Mouse (Mus musculus) thymus, postnatal 25 days (tissue): ENCODE data around the gene Has1.
"Not testable (repeated sequence)": the region's sequence is repeated elsewhere in the genome, so short reads cannot be mapped to it uniquely, and the experiment has no call there.

Source experiments
- DNase-seq: peaks from one replicate; pipeline ENCODE4 v3.0.0; 2022

The Has1 gene

DNA sequence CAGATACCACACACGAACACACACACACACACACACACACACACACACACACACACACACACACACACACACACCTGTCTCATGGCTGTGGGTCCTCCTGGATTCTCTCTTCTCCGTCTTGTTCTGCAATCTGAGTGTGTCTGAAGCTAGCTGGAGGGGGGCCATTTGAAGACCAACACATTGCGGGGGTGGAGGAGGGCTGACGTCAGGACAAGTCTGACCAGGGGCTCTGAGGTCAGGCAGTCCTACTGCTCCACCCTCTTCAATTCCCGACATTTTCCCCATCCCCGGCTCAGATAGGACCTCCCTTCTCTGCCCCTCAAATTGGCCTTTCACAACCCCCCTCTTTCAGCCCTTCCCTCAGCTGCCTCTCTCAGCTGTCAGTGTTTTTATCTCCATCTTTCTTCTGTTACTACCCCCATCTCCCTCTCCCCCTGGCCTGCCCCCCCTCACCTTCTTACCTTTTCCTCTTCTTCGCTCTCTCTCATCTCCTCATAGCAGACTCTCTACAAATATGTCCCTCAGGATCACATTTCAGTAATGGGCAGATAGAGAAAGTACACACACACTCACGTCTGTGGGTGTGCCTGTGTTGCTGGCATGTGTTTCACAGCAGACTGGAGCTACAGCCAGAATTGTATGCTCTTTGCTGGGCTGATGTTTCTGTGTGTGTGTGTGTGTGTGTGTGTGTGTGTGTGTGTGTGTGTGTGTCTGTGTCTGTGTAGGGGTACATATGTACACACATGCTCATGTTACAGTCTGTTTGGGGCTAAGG, at the start of gene Has1:
Gene Has1 (minus strand): TSS at position 142 of the 775 bp plus-strand sequence.
- no peak for DNase-seq

DNA sequence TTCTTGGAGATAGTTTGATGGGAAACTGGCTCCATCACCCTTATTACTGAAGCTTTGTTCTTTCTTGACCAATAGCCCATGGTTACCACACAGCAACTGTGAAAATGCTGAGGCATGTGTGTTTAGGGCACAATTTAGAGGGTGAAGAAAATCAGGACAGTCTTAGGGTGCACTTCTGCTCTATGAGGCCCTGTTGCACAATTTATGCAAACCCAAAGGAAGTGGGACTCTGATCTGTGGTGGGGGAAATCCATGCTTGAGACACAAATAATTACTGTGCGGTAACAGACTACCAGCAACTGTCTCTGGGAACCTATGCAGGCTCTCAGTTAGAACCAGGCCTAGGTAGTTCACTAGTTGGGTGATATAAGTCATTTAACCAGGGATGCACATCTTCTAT, 45.8 kb upstream of the Has1 start:
- no peak for DNase-seq

DNA sequence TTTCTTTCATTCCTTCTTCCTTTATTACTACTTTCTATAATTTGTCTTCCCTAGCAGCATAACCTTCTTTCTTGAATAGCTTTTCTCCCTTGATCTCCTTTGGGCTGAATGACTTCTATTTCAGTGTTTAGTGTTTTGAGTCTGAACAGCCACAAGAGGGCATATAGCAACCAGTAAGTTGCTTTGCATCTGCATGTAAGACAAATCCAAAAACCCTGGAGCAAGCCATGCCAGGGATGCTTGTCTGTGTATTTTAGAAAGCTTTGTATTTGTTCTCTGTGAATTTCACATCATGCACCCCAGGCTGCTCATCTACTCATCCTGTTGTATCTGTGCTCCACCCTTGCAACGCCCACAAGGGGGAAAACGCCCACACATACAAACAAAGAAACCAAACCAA, 44.3 kb upstream of the Has1 start:
- no peak for DNase-seq

DNA sequence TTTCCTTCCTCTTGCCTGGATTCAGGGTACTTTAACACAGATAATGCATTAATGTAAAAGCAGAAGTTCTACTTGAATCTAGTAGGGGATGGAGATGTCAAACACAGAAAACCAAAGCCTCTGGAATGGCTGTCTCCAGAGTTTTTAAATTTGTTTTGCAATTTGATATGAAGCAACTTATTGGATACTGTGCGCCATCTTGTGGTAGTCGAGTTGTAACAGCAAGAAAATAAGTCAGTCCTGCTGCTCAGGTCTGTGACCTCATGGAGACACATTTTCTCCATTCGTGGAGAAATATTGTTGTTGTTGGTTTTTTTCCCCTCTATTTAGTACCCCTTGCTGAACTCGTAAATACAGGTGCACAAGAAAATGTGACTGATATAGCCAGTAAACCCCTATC, 41.0 kb upstream of the Has1 start:
- DNase-seq, result no peak

DNA sequence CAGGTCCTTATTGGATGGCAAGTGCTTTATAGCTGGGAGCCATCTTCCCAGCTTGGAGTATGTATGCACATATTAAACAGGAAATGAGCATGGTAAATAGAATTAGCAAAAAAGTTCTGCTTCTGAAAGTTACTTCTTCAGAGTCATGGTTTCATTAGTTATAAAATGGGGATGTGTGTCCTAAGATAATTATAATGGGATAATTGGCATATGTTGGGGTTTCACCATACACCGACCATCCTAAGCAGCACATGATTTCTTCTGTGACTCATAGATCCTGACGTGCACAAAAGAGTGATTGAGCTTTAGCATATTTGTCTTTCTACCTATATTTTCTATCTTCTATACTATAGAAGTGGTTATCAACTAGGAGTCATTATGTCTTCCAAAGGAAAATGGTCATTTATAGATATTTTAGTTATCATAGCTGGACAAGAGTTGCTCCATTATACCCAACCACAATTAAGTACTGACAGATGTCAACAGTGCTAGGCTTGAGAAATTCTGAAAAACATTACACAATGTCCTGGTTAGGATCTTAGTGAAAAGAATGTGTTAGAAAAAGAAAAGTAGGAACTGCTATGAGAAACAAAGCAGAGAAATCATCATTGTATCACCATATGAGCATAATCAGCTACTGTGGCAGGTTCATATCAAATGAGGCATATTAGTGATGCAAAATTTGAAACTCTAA, 34.9 kb upstream of the Has1 start:
- no peak for DNase-seq

DNA sequence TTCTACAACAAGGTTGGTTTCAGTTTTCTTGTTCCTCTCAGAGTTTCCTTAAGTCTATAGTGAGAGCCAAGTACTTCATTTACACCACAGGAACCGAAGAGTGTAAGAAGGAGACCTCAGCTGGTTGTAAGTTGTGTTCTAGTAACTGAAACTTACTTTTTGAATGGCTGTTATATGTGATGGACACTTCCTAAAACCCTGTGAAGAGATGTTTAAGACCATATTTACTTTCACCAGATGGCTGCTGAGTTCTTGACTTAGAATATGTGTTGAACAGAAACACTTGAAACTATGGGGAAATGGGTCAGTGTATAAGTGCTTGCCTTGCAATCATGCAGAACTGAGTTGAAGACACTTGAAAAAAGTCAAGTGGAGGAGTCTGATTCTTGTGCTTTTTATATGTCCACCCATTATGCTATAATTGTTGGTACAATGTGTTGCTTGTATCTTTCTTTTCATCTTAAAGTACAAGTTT, 32.8 kb upstream of the Has1 start, which contains the start of the genes Fpr2 and Fpr3:
Gene Fpr2 (plus strand): TSS at position 51 of the 475 bp plus-strand sequence.
Gene Fpr3 (plus strand): TSS at position 79 of the 475 bp plus-strand sequence.
- DNase-seq, result no peak

DNA sequence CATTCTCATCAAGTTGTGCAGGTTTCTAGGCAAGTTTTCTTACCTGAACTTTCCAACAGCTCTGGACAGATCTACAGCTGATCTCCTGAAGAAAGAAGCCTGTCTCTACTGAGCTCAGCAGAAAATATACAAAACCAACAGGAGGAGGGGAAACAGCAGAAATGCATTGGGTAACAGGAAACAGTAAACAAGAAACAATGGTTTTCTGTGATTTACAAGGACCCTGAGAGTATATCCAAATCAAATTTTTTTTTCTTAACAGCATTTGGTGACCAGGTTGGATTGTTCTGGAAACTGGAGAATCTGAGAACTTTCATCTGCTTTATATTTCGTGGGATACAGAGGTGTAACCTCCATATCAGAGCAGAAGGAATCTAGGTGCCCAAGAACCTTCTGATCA, 28.8 kb upstream of the Has1 start, which contains the start of gene Fpr1:
Gene Fpr1 (minus strand): TSS at position 101 of the 400 bp plus-strand sequence.
- no peak for DNase-seq

DNA sequence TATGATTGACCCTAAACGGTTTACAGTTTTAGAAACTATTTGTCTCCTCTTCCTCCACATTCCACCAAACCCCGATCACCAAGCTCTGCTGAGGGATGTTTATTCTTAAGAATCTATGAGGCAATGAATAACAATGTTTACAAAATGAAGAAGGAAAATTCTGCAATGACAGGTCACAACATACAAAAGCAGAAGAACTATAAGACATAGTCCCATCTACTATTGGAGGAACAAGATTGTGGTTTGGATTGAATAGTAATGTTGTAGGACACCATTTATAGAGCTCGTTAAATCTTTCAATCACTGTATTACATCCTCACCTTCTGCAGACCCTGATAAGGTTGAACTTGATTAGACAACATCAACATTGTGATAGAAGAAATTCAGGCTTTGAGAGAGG, 27.7 kb upstream of the Has1 start:
- DNase-seq, result no peak

DNA sequence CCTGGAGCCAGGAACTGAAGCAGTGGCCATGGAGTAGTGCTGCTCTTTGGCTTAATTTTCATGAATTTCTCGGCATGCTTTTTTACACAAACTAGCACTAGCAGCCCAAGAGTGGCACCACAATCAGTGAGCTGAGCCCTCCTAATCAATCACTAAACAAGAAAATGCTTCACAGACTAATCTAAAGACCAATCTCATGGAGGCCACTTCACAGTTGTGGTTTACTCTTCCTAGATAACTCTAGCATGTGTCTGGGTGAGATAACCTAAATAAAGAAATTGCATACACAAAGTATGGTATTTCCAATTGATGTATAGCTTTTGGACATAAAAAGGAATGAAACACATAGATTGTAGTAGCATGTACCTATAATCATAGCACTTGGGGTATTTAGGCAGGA, 24.3 kb upstream of the Has1 start:
- no peak for DNase-seq

DNA sequence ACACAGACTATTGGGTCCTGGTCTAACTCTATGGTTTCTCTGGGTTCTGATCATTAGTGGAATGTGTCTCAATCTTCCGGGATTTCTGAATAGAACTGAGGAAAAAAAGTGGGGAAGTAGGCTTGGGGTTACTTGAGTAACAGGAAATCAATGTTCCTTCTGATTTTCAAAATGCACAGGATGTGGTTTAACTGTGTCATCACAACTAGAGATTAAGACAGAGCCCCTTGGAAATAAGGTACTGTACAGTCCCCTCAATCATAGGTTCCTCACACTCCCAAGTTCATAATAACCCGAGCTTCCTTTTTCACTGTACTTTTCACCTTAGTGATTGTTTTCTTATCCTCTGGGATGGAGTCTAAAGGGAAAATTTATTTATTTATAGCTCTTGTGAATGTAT, 16.7 kb upstream of the Has1 start:
- no peak for DNase-seq

DNA sequence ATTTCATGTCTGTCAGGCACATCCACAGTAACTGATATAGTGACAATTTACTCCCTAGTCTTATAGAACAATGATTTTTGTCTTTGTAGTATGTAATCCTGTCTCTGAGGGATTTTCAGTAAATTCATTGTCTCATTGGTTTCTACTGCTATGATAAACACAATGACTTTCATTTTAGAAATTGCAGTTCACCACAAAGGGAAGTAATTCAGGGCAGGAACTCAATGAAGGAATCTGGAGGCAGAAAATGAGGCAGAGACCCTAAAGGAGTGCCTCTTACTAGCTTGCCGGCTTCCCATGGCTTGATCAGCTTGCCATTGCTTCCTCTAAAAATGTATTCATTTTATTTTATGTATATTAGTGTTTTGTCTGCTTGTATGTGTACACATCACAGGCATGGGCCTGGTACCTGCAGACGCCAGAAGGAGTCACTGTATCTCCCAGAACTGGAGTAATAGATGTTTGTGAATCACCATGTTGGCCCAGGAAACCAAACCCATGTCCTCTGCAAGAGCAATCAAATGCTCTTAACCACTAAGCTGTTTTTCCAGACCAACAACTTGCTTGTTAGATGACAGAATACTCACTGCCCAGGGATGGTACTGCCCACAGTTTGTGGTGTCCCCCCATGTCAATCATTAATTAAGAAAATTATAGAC, 16.0 kb upstream of the Has1 start:
- no peak for DNase-seq

DNA sequence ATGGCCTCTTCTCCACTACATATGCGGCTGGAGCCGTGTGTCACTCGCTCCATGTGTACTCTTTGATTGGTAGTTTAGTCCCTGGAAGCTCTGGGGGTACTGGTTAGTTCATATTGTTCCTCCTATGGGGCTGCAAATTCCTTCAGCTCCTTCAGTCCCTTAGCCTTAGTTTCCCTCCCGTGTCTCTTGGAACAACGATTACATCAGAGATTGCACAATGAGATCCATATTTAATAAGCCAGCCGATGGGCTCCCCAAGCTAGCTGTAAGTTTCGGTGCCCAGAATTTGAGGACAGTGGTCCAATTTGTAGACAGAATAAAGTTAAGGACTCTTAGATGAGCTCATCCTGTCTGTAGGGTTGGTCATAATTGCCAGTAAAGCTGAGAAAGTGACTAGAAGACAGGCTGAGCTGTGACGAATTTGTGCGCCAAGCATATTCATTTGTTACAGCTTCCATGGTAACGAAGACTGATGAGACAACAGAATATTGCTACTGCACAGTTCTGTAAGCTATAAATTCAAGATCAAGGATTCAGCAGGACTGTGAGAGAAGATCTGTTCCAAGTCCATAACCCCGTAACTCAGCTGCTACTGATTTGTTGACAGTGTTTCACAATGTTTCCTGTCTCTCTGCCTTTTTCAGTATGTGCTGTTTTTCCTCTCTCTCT, 11.9 kb upstream of the Has1 start:
- DNase-seq, result no peak

DNA sequence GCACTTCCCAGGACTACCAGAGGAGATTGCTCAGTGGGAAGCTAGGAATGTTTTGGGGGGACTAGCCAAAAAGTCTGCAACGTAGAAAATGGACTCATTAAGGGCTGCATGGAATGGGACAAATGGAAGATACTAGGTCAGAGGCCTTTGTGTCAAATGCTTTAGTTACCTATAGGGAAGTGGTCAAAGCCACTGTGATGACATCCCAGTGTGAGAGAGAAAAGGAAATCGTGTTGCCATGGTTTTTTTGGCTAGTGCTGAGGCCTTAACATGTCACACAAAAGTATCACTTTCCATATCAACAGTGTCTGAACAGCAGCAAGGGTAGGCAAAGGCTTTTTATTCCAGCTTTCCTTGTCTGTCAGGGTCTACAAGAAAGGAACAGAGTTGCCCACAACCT, 10.2 kb upstream of the Has1 start:
- no peak for DNase-seq

DNA sequence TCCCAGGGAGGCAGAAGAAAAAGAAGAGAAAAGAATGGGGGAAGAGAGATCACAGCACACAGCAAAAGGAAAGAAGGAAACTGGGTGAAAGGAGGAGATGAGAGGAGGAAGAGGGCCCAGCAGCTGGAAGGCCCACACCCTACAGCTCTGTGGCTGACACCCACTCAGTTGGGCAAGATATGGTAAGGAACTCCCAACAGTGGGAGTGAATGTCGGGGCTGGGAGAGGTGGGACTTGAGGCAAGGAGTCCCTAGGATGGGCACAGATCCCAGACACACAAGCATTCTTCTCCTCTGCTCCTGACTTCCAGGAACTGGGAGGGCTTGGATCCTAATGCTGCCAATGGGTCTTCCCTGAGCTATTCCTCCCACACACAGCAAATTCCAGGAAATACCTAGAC, 7.4 kb upstream of the Has1 start:
- DNase-seq, result no peak

DNA sequence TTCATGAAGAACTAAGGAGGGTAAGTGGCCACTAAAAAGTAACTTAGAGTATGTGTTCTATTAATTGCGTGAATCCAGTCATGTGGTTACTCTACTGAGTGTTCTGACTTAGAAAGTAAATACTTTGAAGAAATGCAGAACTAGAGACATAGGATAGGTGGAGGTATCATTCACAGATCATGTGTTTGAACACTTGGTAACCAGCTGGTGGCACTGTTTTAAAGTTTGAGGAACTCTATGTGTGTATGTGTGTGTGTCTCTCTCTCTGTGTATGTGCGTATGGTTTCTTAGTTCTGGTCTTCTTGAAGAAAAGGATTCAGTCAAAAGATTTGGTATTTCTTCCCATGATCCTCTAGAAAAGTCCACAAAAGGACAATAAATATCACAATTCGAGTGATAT, 5.1 kb upstream of the Has1 start:
- no peak for DNase-seq

DNA sequence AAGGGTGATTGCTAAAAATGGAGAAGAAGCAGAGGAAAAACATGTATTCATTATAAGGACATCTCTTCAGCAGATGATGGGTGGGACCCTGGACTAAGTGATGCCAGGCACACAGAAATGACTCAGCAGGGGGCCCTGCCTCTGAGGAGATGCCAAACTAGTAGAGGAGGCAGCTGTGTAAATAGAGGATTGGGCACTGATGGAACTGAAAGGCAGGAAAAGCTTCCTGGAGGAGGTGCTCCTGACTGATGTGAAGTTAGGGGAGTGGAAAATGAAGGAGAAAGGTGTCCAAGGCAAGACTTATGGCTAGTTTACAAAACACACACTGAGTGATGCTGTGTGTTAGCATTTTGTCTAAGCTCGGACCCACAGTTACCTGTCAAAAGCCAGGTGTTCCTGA, 2.4 kb upstream of the Has1 start:
- DNase-seq, result no peak

DNA sequence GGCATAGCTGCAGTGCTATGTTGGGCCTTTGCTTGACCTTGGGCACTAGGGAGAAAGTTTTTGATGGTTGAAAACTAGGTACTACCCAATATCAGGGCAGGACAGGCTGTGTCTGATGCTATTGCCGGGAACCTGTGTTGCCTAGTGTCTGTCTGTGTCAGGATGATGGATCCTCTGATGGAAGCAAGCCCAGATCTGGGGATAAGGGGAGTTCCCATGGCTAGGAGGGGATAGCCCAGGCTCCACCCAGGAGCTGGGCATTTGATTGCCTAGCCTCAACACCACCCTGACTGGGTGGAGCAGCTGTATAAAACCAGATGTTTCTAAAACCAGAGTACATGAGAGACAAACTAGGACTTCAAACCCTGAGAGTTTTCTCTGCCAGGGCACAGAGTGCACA, 1.6 kb upstream of the Has1 start:
- DNase-seq, result no peak

DNA sequence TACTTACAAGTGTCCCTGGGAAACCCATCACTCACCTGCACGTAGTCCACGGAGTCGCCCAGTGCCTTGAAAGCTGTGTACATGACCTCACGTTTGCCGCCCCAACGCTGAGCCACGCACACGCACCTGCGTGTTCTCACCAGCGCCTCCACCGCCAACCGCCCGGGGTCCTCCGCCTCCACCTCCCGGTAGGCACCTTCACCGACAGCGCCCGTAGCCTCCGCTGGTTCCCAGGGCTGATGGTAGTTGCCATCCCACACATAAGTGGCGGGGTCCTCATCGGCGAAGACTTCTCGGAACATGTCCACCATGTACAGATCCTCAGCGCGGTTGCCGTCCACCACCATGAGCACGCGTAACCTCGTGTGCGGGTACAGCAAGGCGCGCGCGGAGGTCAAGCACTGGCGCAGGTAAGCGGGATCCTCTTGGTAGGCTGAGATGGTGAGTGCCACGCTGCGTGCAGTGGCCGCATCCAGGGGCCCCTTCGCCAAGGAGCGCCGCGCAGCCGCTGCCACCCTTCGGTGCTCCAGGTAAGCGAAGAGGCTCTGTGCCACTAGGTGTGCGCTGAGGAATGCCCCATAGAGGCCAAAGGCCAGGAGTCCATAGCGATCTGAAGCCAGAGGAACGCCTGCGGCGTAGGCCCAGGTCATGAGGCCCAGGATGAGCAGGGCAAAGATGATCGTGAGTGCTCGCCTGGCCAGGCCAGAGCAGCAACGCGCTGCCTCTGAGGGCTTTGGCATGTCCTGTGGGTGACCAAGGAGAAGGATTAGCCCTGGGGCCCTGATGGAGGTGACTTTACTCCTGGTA, 4.9 kb downstream of the Has1 start:
- no peak for DNase-seq

DNA sequence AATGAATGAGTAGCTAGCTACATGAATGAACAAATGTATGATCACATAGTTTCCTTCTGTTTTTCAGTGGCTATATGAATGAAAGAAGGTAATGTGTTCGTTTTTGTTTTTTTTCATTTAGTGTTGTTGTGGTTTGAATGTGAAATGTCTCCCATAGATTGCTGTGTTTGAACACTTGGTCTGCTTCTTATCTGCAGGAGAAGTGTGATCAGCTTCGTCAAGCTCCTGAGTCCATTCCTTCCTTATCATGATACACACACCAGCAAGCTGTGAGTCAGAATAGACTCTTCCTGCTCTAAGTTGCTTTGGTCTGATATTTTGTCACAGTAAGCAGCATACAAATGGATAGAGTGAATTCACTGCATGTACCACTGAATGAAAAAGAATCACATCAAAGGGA, 6.0 kb downstream of the Has1 start:
- no peak for DNase-seq

DNA sequence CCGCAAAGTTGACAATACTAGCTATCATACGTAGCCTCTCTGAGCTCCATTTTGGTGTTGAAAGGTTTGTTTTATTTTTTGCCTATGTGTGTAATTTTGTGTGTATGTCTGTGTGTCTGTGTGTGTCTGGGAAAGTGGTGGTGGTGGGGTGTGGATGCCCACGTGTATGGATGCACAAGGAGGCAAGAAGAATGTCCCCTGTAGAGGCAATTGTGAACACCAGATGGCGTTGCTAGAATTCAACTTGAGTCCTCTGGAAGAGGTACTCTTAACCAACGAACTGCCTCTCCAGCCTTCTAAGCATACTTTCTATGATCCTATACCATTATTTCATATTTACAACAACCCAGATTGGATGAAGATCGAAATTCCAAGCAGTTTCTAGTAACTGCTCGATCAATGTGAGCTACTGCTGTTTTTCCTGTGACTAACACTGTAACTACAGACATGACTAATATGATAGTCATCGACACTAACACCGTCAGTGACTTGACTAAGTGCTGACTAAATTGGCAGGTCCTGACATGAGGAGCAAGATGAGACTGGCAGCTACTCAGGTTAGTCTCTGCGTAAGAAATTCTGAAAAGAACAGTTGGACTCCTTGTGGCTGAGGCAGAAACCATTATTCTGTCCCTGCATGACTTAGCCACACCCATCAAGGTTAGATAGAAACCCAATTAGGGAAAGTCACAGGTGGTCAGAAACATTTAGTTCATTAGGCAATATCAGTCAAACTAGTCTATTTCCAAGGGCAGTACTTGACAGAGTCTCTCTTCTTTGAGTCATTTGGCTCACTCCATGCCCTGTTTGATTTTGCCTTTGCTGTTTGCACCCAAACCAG, 9.6 kb downstream of the Has1 start:
- no peak for DNase-seq

DNA sequence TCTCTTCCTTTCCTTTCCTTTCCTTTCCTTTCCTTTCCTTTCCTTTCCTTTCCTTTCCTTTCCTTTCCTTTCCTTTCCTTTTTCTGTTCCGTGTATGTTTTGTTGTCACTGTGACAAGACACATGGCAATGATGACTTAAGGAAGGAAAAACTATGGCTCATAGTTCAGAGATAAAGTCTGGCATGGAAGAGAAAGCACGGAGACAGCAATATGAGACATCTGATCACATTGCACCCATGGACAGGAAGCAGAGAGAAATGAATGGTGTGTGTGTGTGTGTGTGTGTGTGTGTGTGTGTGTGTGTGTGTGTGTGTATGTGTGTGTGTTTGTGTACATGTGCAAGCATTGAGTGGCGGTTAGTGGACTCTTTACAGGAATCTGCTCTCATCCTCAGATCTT, 10.4 kb downstream of the Has1 start:
- DNase-seq, result not testable (repeated sequence)
